In the genomic region with DNA sequence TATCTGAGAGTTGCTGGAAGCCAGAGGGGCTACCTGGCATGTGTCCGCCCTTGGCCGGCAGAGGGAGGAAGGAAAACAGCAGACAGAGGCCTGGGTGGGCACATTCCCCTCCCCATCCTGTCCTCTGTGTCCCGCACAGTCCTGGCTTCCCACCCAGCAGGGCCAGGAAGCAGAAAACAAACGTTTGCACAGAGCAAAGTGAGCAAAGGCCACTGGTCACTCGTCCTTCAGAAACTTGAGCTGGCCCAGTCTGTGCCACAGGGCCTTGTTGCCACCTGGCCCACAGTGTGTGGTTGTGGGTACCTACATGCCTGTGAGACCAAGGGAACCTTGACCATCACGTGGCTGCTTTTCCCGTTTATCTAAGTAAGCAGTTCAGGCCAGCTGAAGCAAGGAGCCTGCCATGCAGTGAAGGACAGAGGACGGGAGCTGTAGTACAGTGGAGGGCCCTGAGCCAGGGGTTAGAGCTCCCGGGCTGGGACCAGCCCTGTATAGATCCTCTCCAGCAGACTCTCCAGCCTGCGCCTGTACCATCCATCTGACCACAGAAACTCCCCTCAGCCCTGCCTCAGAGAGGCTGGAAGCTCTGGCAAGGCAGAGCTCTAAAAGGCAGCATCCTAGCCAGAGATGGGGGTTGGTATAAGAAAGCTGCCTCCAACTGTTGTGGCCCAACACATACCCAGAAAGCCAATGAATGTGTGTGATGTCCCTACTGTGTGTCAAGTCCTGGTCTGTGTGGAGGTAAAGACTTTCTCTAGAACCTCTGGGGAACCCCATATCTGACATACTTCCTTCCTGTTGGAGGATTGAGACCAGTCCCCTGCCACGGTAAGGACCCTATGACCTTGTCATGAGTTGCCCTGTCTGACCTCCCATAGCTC, we compare ENCODE assay signal across 9 mouse cellular contexts.
A peak's percentile ranks its signal among the peaks of the same experiment; 100 is the strongest.
DNase-seq lines count a peak whose midpoint lies in the region; ATAC-seq and TF ChIP-seq lines count a peak whose summit lies in the region.
"Had no signal": no experiment of that assay in that cellular context is flagged by ENCODE, and none has a peak within 500 bp of the region (broad histone marks: within the 10 kb centered on the region; RNA-seq: fewer than 3 reads in every experiment).

No protein-coding gene starts in this region.

- no peaks in the 10 kb centered on the region for H3K9me3 ChIP-seq in forebrain, embryonic 15.5 days
- H3K9me3 ChIP-seq in lung, postnatal 0 days (ENCODE audit: low read length), result no peaks in the 10 kb centered on the region
- H3K9me3 ChIP-seq: neural tube, embryonic 12.5 days had no signal

- no peak overlapping the region; the same call in 1 of the 2 replicates for H3K9ac ChIP-seq in forebrain, embryonic 15.5 days (replicated peaks)
- 0 out of 2 replicates have a peak overlapping the region, but pooled peaks have one; percentile 16 for H3K9ac ChIP-seq in lung, postnatal 0 days (replicated peaks; ENCODE audit: low read depth)
- H3K9ac ChIP-seq: neural tube, embryonic 12.5 days had no signal

- DNase-seq in heart, adult 11 months, result peak; percentile 97
- no peak for DNase-seq in heart, adult 8-10 months (ENCODE audit: low spot score)
- DNase-seq in kidney, adult 18-20 months, result peak; percentile 80
- DNase-seq in lung, postnatal 0 days (ENCODE audit: low spot score), result no peak
- DNase-seq in thymus, postnatal 0 days (ENCODE audit: low spot score), result no peak
- no peak for DNase-seq in left cerebral cortex, adult 8-10 months (ENCODE audit: low spot score in 2 of 2)
- no peak for DNase-seq in frontal cortex, postnatal 25 days (ENCODE audit: low spot score in 2 of 2)

- TF ChIP-seq CTCF in lung, postnatal 0 days (IDR thresholded peaks at IDR 0.05), result peak; percentile 46

- no peak for ATAC-seq in forebrain, embryonic 15.5 days (replicated peaks)
- no peak for ATAC-seq in lung, postnatal 0 days

- H3K27ac ChIP-seq in forebrain, embryonic 15.5 days (replicated peaks), result 0 out of 2 replicates have a peak overlapping the region, but pooled peaks have one; percentile 8
- H3K27ac ChIP-seq in lung, postnatal 0 days (ENCODE audit: low read length), result peak overlapping the region; percentile 68
- H3K27ac ChIP-seq: neural tube, embryonic 12.5 days had no signal

- H3K36me3 ChIP-seq in forebrain, embryonic 15.5 days, result no peaks in the 10 kb centered on the region
- no peaks in the 10 kb centered on the region for H3K36me3 ChIP-seq in lung, postnatal 0 days (ENCODE audit: insufficient read depth, low read length)

- no peak overlapping the region for H3K4me2 ChIP-seq in forebrain, embryonic 15.5 days (replicated peaks)
- H3K4me2 ChIP-seq in lung, postnatal 0 days (replicated peaks; ENCODE audit: low read depth, low read length), result no peak overlapping the region
- H3K4me2 ChIP-seq: neural tube, embryonic 12.5 days had no signal

- WGBS in forebrain, embryonic 15.5 days, result 74% methylated on average over 11 of the region's 11 CpGs
- 36% methylated on average over 11 of the region's 11 CpGs for WGBS in lung, postnatal 0 days

- H3K4me3 ChIP-seq in forebrain, embryonic 15.5 days, result no peak overlapping the region
- H3K4me3 ChIP-seq in lung, postnatal 0 days (ENCODE audit: low read depth, low read length), result no peak overlapping the region
- H3K4me3 ChIP-seq: neural tube, embryonic 12.5 days had no signal

- H3K4me1 ChIP-seq in forebrain, embryonic 15.5 days, result peaks cover 33% of the 10 kb centered on the region
- H3K4me1 ChIP-seq in lung, postnatal 0 days (ENCODE audit: insufficient read depth, low read depth, low read length), result peaks cover 23% of the 10 kb centered on the region

- TF ChIP-seq EP300 in lung, postnatal 0 days (IDR thresholded peaks at IDR 0.05), result no peak

- no peaks in the 10 kb centered on the region for H3K27me3 ChIP-seq in forebrain, embryonic 15.5 days
- no peaks in the 10 kb centered on the region for H3K27me3 ChIP-seq in lung, postnatal 0 days (replicated peaks; ENCODE audit: insufficient read depth, low read length)
- H3K27me3 ChIP-seq: neural tube, embryonic 12.5 days had no signal

Comparison
In these comparisons a context has a peak if more than half of its experiments do, and no peak if none do; other contexts are left out.
1. DNase-seq: peak in heart, adult 11 months (single experiment) and kidney, adult 18-20 months (single experiment); none in heart, adult 8-10 months (single experiment), lung, postnatal 0 days (single experiment), thymus, postnatal 0 days (single experiment), left cerebral cortex, adult 8-10 months (0 of 2) and frontal cortex, postnatal 25 days (0 of 2).